Mouse (Mus musculus) heart, embryonic 10.5 days (tissue): ENCODE results near the gene Dnaaf3. TPM values are rescaled to one million over a fixed set of nuclear protein-coding genes. Genes with fewer than 3 reads are reported as not detected.
A peak's percentile ranks its signal among the peaks of the same experiment; 100 is the strongest.

ENCODE experiments used
- DNase-seq: peaks from one replicate; pipeline ENCODE4 v3.0.0-alpha.2; 2017; ENCODE audit warnings: low spot score
- H3K27ac ChIP-seq: fragments of 300-500 bp; sonication (generic); 2 replicates; pipeline ENCODE4 v1.5.1; 2016; ENCODE audit warnings: mild to moderate bottlenecking
- H3K27me3 ChIP-seq: fragments of 300-500 bp; sonication (generic); 2 replicates; pipeline ENCODE4 v1.6.1; 2016; ENCODE audit warnings: mild to moderate bottlenecking; ENCODE audit not compliant: poor library complexity, insufficient read depth, severe bottlenecking
- H3K36me3 ChIP-seq: fragments of 300-500 bp; sonication (generic); 2 replicates; pipeline ENCODE4 v1.6.1; 2016; ENCODE audit warnings: mild to moderate bottlenecking, moderate library complexity
- H3K4me1 ChIP-seq: fragments of 300-500 bp; sonication (generic); 2 replicates; pipeline ENCODE4 v1.6.1; 2016; ENCODE audit warnings: mild to moderate bottlenecking
- H3K4me3 ChIP-seq: fragments of 300-500 bp; sonication (generic); 2 replicates; pipeline ENCODE4 v1.5.1; 2016; ENCODE audit warnings: mild to moderate bottlenecking, moderate library complexity
- H3K9me3 ChIP-seq: fragments of 300-500 bp; sonication (generic); 2 replicates; pipeline ENCODE4 v1.6.1; 2016; ENCODE audit warnings: mild to moderate bottlenecking, moderate library complexity
- WGBS: fragments of 180-500 bp; shearing (Covaris S2); methylation state at CpG from one replicate; pipeline ENCODE4 v1.1.7; 2016; 5-methylcytosine and 5-hydroxymethylcytosine counted together
- microRNA-seq: library from miRNA; unstranded; fragments of <30 nt; microRNA quantifications from one replicate; pipeline ENCODE4, GENCODE M21; 2017
- polyA plus RNA-seq: library from polyadenylated mRNA; unstranded; fragments of >200 nt; fragmentation: Nextera tagmentation; extraction: Ambion mirVana; gene quantifications from 2 replicates; pipeline ENCODE4 v1.2.1, GENCODE M21; 2016

Dnaaf3 gene
- polyA plus RNA-seq, 1 experiment from 2014 or later, result 0.63 TPM

DNA sequence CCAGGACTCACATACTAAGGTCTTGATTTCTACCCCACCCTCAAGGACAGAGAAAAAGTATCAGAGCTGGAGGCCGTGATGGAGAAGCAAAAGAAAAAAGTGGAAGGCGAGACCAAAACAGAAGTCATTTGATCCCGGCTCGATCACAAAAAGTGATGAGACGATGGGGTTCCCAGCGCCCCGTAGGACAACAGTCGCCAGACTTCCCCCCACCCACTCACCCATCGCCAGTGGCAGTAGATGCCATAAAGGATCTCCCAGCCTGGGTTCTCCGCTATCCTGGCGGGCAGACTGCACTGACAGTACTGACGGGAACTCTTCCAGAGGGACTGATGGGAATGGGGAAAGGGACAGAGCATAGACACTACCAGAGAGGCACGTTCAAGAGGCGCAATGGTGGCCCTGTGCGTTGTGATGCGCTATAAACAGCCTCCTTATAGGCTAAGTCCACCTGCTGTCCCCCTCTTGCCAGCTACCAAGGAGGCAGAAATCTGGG, 53.4 kb downstream of the Dnaaf3 start:
- Histone ChIP-seq H3K4me3 (peak overlapping the region; percentile 74), H3K27ac (peak overlapping the region; percentile 96), H3K36me3 (peaks cover 31% of the 10 kb centered on the region), H3K4me1 (peaks cover 28% of the 10 kb centered on the region), H3K27me3 (peaks cover 26% of the 10 kb centered on the region), H3K9me3 (no peaks in the 10 kb centered on the region)
- 4% methylated on average over 16 of the region's 16 CpGs for WGBS
- DNase-seq, result no peak

DNA sequence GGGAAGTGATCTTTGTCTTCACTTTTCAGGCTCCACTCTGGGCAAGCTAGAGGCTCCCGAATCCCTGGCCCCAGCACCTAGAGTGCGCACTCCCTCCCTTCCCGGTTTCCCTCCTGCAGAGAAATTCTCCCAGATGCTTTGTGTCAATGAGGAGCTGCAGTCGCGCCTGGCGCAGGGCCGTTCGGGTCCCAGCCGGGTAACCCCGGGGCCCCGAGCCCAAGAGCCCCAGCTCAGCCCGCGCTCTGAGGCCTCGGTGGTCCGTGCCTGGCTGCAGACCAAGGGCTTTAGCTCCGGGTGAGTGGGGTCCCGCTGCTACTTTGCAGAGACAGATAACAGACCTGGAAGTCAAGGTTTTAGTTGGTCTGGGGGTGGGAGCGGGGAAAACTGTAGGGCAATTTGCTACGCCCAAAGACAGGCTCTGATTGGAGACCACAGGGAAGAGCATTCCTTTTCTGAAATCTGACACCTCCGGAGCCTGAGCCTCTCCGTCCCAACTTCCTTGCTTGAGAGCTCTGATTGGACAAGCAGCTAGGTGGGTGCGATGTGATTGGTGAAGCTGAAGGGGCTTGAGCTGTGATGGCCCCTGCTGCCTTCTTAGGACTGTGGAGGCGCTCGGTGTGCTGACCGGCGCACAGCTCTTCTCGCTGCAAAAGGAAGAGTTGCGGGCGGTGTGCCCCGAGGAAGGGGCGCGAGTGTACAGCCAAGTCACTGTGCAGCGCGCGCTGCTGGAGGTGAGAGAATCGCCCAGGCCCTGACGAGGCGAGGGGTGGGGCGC, 54.0 kb downstream of the Dnaaf3 start:
- Histone ChIP-seq H3K9me3 (no peaks in the 10 kb centered on the region), H3K27ac (peak overlapping the region; percentile 96), H3K36me3 (peaks cover 25% of the 10 kb centered on the region), H3K4me1 (peaks cover 28% of the 10 kb centered on the region), H3K4me3 (peak overlapping the region; percentile 74), H3K27me3 (peaks cover 32% of the 10 kb centered on the region)
- DNase-seq, result peak; percentile 96
- WGBS, result under 1% methylated on average over 39 of the region's 39 CpGs

DNA sequence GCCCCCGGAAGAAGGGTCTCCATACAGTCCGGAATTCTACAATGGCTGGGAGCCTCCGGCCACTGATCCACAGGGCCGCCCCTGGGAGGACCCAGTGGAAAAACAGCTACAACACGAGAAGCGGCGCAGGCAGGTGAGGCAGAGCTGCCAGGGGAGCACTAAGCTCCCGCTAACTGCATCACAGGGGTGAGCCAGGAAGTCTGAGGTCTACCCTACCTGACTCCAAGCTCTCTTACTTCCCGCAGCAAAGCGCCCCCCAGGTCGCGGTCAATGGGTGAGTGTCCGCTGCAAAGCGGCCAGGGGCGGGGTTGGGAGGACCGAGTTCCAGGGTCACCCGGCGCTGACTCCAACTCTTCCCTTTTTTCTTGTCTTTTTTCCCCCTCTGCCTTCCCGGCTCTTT, 58.3 kb downstream of the Dnaaf3 start:
- Histone ChIP-seq H3K4me3 (peak overlapping the region; percentile 42), H3K9me3 (no peaks in the 10 kb centered on the region), H3K27me3 (peaks cover 71% of the 10 kb centered on the region), H3K4me1 (peaks cover 28% of the 10 kb centered on the region), H3K27ac (peak overlapping the region; percentile 47; the same call in 1 of the 2 replicates), H3K36me3 (no peaks in the 10 kb centered on the region)
- WGBS, result 6% methylated on average over 19 of the region's 19 CpGs
- DNase-seq, result no peak

Small RNA genes lying within 50 kb of the gene (microRNA-seq; reads per million reads assigned to microRNA genes)
- not detected for gene Gm23577

Other genes starting within 250 kb of the Dnaaf3 start
- not detected in 2 replicates for gene Ncr1, start 194.7 kb downstream of the Dnaaf3 start, polyA plus RNA-seq
- gene Gp6, start 134.7 kb downstream of the Dnaaf3 start, polyA plus RNA-seq, result 0.35 and 0.57 TPM in 2 replicates
- 32.9 and 37.0 TPM in 2 replicates for gene Rdh13, start 86.8 kb downstream of the Dnaaf3 start, polyA plus RNA-seq
- gene Eps8l1, start 71.8 kb downstream of the Dnaaf3 start, polyA plus RNA-seq, result 1.7 and 4.6 TPM in 2 replicates
- gene Ppp1r12c, start 30.8 kb downstream of the Dnaaf3 start, polyA plus RNA-seq, result 30.9 and 46.0 TPM in 2 replicates
- 97.0 and 167 TPM in 2 replicates for gene Tnnt1, start 16.1 kb downstream of the Dnaaf3 start, polyA plus RNA-seq
- 960 and 1,463 TPM in 2 replicates for gene Tnni3, start 8.2 kb downstream of the Dnaaf3 start, polyA plus RNA-seq
- 1.0 and 2.8 TPM in 2 replicates for gene Syt5, start 15.1 kb upstream of the Dnaaf3 start, polyA plus RNA-seq
- gene Ptprh, start 71.6 kb upstream of the Dnaaf3 start, polyA plus RNA-seq, result not detected in 2 replicates
- gene Tmem86b, start 99.0 kb upstream of the Dnaaf3 start, polyA plus RNA-seq, result 2.8 and 4.4 TPM in 2 replicates
- 8.7 and 16.0 TPM in 2 replicates for gene Ppp6r1, start 126.6 kb upstream of the Dnaaf3 start, polyA plus RNA-seq
- gene Hspbp1, start 152.6 kb upstream of the Dnaaf3 start, polyA plus RNA-seq, result 105 and 118 TPM in 2 replicates
- gene Brsk1, start 158.2 kb upstream of the Dnaaf3 start, polyA plus RNA-seq, result 0.89 and 1.0 TPM in 2 replicates
- gene Tmem150b, start 192.8 kb upstream of the Dnaaf3 start, polyA plus RNA-seq, result not detected in 2 replicates
- 76.1 and 77.6 TPM in 2 replicates for gene Kmt5c, start 207.7 kb upstream of the Dnaaf3 start, polyA plus RNA-seq
- gene Cox6b2, start 220.6 kb upstream of the Dnaaf3 start, polyA plus RNA-seq, result 37.6 and 42.2 TPM in 2 replicates
- gene Fam71e2, start 238.8 kb upstream of the Dnaaf3 start, polyA plus RNA-seq, result not detected in 2 replicates